ENCODE assay signal across 8 mouse cellular contexts in genomic region chr7:82648353-82649080, GRCm38 (mm10). TPM values are rescaled to one million over a fixed set of nuclear protein-coding genes. Genes with fewer than 3 reads are reported as not detected.
DNase-seq lines count a peak whose midpoint lies in the region; ATAC-seq lines count a peak whose summit lies in the region.

TSS of gene Saxo2 (minus strand) at chr7:82648528.
TSS of gene Efl1 (plus strand) at chr7:82648614.

- H3K4me2 ChIP-seq in hindbrain, embryonic 16.5 days (ENCODE audit: low read length), result peak within 1 kb of the TSS; percentile 74

- WGBS in hindbrain, embryonic 16.5 days, result under 1% methylated on average over 46 of the region's 46 CpGs
- WGBS in macrophage (ENCODE audit: missing documents), result under 1% methylated on average over 43 of the region's 46 CpGs

- no peaks in the 10 kb centered on the region for H3K27me3 ChIP-seq in hindbrain, embryonic 16.5 days (replicated peaks; ENCODE audit: control insufficient read depth, insufficient read depth, low read length)

- no peaks in the 10 kb centered on the region for H3K36me3 ChIP-seq in hindbrain, embryonic 16.5 days (ENCODE audit: control insufficient read depth, insufficient read depth, low read length)
- 0 out of 2 replicates have a peak, but pooled peaks cover 8% of the 10 kb centered on the region for H3K36me3 ChIP-seq in macrophage (ENCODE audit: inconsistent target)

- peak within 1 kb of the TSS; percentile 79 for H3K9ac ChIP-seq in hindbrain, embryonic 16.5 days (ENCODE audit: low read depth, low read length)

- peak; percentile 100 for ATAC-seq in hindbrain, embryonic 16.5 days

- peak within 1 kb of the TSS; percentile 56 for H3K27ac ChIP-seq in hindbrain, embryonic 16.5 days (ENCODE audit: low read depth, low read length)
- H3K27ac ChIP-seq in macrophage, result peak within 1 kb of the TSS; percentile 22; the same call in 1 of the 2 replicates

- H3K9me3 ChIP-seq in hindbrain, embryonic 16.5 days (ENCODE audit: control insufficient read depth, low read length), result no peaks in the 10 kb centered on the region

- H3K4me3 ChIP-seq in hindbrain, embryonic 16.5 days (ENCODE audit: low read length), result peak within 1 kb of the TSS; percentile 84
- H3K4me3 ChIP-seq in macrophage (ENCODE audit: inconsistent target), result peak within 1 kb of the TSS; percentile 82

- H3K79me2 ChIP-seq in macrophage (ENCODE audit: inconsistent target), result peaks cover 19% of the 10 kb centered on the region

- peaks cover 11% of the 10 kb centered on the region for H3K4me1 ChIP-seq in hindbrain, embryonic 16.5 days (ENCODE audit: control insufficient read depth, insufficient read depth, low read depth, low read length)

- DNase-seq in T-cell, adult 2 months (ENCODE audit: low spot score), result peak; percentile 97
- peak; percentile 95 to 96 for DNase-seq in cerebellum, postnatal 36 days
- DNase-seq in gastrocnemius, adult 18-20 months (ENCODE audit: low spot score), result peak; percentile 93
- peak; percentile 97 to 98 for DNase-seq in left cerebral cortex, adult 18-20 months (ENCODE audit: low spot score in 2 of 2)
- DNase-seq in right cerebral cortex, adult 18-20 months, result peak; percentile 97
- peak; percentile 76 for DNase-seq in urinary bladder, postnatal 10 days (ENCODE audit: low spot score)

RNA-seq across cellular contexts. Expression of gene Saxo2, which starts in this region (rescaled TPM):
- total RNA-seq in gastrocnemius, adult 18-20 months (2021), result 1 to 10 TPM; 2.9 to 4.3 TPM
- 31.2 and 31.6 TPM in 2 replicates for polyA plus RNA-seq in hindbrain, embryonic 16.5 days (2015; fragmentation: Nextera tagmentation; extraction: Ambion mirVana)
- total RNA-seq in left cerebral cortex, adult 18-20 months (2021), result 1 to 10 TPM; 8.1 to 8.6 TPM
- 1 to 10 TPM in 3 of 26 experiments, under 1 TPM in 10, not detected in 13; 0.30 to 1.7 (median 0.74) TPM for total RNA-seq in macrophage (2018; cell fraction: chromatin; rRNA removed)
- under 1 TPM in 25 of 26 experiments, not detected in 1; 0.04 to 0.86 (median 0.27) TPM for total RNA-seq in macrophage (2018; cell fraction: cytosol; rRNA removed)
- 1 to 10 TPM in 3 of 26 experiments, under 1 TPM in 10, not detected in 13; 0.17 to 3.2 (median 0.69) TPM for total RNA-seq in macrophage (2018; cell fraction: nucleus; rRNA removed)
- polyA plus RNA-seq in macrophage (2018), result 0.14 TPM in 1 of 3 replicates, not detected in the others

RNA-seq across cellular contexts. Expression of gene Efl1, which starts in this region (rescaled TPM):
- 1 to 10 TPM; 7.3 to 8.2 TPM for total RNA-seq in gastrocnemius, adult 18-20 months (2021)
- polyA plus RNA-seq in hindbrain, embryonic 16.5 days (2015; fragmentation: Nextera tagmentation; extraction: Ambion mirVana), result 18.2 and 20.7 TPM in 2 replicates
- 10 to 100 TPM; 14.5 to 17.0 TPM for total RNA-seq in left cerebral cortex, adult 18-20 months (2021)
- 10 to 100 TPM; 31.8 to 94.9 (median 67.4) TPM for total RNA-seq in macrophage (2018; cell fraction: chromatin; rRNA removed)
- total RNA-seq in macrophage (2018; cell fraction: cytosol; rRNA removed), result 10 to 100 TPM in 24 of 26 experiments, 1 to 10 TPM in 2; 9.2 to 13.8 (median 12.0) TPM
- 10 to 100 TPM; 16.8 to 53.1 (median 31.3) TPM for total RNA-seq in macrophage (2018; cell fraction: nucleus; rRNA removed)
- polyA plus RNA-seq in macrophage (2018), result 9.8 to 13.8 TPM (median 12.2 TPM) in 3 replicates

Comparison
In these comparisons a context has a peak if more than half of its experiments do, and no peak if none do; other contexts are left out.
1. Peak in every context shown above with its lines: DNase-seq, ATAC-seq, H3K4me3 ChIP-seq and H3K27ac ChIP-seq.
2. RNA of gene Saxo2 (polyA plus RNA-seq): 31.2 to 31.6 TPM in hindbrain, embryonic 16.5 days; 0.14 TPM in macrophage; every median in the first group is over 10 times any median in the second.